Mouse (Mus musculus): ENCODE results near the gene Phf21a.
A peak's percentile ranks its signal among the peaks of the same experiment; 100 is the strongest.
"Not testable (repeated sequence)": the region's sequence is repeated elsewhere in the genome, so short reads cannot be mapped to it uniquely, and the experiment has no call there.

Phf21a gene

DNA sequence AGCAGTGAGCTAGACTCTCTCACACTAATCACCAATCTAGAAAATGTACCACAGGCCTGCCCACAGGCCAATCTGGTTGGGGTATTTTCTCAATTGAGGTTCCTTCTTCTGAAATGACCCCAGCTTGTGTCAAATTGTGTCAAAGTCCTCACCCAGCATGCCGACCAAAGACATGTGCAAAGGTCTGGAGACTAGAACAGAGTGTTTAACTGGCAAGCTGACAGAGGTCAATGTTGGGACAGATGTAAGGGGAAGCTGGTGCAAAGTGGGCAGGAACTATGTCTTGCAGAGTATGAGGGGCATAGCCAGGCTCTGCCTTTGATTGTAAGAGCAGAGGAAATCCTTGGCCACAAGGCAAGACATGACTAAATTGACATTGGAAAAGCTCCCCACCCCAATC, 7.2 kb upstream of the Phf21a start:
- no peak for DNase-seq

DNA sequence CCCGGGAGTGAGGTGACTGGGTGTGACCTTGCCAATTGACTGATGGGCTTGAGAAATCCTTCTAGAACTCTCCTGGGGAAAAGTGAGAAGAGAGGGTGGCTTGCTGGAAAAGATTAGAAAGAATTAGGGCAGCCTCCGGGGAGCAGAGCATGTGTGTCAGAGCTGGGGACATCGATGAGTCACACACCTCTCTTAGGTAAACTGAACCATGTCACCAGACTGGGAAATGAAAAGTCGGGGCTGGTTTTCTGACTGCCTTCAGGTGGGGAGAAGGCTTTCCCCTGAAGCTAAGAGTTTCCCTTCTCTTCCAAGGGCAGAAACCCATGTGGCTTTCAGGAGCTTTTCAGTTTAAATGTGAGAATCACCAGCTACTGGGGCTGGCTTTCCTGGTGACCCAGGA, 5.9 kb upstream of the Phf21a start:
- DNase-seq, result no peak

DNA sequence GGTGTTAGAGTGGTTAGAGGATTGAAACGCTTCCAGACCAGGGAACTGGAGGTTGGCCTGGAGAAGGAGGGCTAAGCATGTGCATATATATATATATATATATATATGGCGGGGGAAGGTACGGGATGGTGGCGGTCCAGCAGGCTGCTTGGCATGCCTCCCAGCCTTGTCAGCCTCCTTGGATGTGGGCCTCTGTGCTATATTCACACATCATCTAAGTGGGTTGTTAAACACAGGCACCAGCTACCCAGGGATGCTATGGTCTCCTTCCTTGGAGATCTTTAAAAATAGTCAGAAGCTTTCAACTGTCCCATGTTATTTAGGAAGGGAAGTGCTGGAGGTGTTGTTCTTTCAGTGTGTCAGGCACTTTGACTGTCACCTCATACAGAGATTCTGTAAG, 3.1 kb upstream of the Phf21a start:
- no peak for DNase-seq

DNA sequence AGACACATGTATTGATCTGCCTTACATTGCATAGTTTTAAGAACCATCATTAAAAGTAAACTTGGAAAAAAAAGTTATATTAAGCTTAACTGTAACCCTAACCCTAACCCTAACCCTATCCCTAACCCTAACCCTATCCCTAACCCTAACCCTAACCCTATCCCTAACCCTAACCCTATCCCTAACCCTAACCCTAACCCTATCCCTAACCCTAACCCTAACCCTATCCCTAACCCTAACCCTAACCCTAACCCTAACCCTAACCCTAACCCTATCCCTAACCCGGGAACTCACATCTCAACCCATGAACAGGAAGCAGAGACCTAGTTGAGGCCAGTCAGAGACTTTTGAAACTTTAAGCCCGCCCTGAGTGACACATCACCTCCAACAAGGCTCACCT, 586 bp downstream of the Phf21a start:
- not testable (repeated sequence) for DNase-seq

DNA sequence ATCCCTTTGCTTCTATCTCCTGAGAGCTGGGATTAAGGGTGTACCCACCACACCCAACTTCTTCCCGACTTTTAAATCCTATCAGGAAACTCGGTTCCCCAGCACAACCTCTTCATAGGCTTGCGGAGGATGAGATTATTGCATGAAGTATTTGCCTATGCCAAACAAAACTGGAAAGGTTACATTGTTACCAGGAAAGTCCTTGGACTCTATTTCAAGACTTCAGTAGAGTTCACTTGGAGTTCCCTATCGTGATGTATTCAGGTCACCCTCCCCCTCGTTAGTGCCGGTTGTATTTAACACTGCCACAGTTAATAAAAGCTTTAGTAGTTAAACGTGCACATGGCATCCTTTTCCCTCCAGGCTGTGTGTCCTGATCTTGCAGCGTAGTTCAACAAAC, 1.2 kb downstream of the Phf21a start:
- no peak for DNase-seq

DNA sequence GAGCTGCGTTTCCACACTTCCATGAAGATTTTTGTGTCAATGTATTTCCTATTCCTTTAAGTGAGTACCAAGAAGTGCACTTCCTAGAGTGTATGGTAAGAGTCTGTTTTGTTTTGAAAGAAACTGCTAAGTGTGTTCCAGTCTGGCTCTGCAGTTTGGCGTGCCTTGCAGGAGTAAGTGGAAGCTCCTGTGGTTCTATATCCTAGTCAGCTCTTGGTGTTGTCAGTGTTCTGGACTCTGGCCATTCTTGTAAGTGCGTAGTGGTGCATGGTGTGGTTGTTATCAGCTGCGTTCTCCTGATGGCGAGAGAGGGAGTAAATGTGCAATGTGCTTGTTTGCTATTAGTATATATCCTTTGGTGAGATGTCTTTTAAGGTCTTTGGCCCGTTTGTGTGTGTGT, 7.9 kb downstream of the Phf21a start:
- DNase-seq, result no peak

DNA sequence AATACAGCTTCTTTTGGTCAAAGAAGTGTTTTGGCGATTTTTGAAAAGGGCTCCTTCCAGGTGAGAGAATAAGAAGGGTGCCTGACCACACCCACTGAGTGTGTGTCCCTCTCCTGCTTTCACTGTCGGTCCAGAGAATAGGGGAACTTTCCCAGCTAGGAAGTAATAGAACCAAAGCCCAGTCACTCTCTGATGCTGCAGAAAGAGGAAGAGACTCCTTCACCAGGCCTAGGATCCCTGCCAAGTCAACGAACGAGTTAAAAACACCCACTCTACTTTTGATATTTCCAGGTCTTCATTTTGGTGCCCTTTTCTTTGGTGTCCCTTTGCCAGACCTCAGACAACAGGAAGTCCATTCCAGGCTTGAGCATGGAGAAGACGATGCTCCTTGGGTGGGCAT, 31.6 kb downstream of the Phf21a start:
- no peak for DNase-seq

DNA sequence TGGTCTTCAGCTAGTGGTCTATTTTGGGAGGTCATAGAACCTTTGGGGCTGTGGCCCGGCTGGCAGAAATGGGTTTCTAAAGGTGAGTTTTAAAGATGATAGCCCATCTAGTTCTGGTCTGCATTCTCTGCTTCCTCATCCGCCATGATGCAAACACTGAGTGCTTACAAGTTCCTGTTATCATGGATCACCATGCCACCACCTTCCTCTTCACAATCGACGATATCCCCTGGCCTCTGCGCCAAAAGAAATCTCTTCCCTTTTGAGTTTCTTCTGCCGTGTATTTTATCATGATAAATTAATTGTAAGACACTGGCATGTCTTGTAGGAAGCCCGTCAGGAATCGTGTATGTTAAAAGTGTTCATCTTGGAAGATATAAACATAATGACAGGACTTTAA, 32.4 kb downstream of the Phf21a start:
- DNase-seq, result no peak

DNA sequence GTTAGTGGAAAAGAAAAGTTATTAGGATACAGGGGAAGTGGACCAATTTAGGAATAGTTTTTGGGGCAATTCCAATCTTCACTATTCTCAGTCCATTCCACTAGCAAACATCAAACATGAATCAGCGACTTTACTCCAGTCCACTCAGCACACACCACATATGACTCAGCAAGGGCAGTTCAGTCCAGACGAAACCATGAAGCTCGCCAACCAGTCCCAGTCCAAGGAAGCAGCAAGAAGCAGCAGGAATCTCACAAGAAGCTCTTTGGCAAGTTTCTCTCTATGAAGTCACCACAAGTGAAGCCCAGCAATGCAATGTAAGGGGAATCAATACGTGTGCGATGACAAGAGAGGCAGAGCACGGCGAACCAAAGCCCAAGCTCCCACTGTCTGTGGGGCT, 37.2 kb downstream of the Phf21a start:
- no peak for DNase-seq

DNA sequence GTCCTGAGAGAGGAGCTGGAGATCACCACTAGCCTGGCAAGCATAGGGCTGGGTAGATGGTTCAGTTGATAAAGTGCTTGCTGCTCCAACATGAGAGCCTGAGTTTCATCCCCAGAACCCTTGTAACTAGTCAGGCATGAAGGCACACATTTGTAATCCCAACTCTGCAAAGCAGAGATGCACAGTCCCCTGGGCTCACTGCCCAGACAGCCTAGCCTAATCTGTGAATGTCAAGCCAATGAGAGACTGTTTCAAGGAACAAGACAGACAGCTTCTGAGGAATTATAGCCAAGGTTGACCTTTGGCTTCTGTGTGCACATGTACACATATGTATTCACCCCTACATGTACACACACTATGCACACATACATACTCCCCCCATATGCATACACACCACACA, 45.8 kb downstream of the Phf21a start:
- no peak for DNase-seq

DNA sequence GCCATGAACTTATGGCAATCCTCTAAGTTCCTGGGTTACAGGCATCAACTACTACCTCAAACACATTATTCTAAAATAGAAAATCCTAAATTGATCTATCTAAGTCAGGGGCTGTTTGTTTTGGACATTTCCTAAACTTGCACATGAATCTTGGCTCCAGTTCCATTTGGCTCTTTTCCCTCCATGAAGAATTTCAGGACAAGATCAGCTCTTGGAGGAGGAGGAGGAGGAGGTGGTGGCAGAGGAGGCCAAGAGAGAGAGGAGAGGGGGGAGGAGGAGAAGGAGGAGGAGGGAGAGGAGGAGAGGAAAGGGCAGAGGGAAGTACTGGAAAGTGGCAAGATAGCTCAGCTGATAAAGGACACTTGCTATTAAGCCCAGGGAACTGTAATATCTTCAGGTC, 46.4 kb downstream of the Phf21a start:
- DNase-seq, result no peak

DNA sequence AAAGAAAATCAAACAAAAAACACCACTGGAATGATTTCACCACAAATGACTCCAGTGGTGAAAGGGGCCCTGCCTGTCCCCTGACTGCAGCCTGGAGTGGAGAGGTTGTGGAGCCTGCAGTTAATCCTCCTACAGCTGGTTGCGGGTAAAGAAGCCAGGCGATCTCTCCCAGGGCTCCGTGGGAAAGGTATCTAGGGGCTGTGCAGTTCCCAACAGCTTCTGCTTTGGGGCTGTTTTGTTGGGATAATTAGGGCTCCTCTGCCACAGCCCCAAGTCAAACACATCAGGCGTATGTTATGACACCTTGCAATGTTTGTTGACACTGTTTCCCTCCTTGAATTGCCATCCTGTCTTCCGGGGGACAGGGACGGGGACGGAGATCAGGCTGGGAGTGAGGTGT, 47.5 kb downstream of the Phf21a start:
- no peak for DNase-seq

DNA sequence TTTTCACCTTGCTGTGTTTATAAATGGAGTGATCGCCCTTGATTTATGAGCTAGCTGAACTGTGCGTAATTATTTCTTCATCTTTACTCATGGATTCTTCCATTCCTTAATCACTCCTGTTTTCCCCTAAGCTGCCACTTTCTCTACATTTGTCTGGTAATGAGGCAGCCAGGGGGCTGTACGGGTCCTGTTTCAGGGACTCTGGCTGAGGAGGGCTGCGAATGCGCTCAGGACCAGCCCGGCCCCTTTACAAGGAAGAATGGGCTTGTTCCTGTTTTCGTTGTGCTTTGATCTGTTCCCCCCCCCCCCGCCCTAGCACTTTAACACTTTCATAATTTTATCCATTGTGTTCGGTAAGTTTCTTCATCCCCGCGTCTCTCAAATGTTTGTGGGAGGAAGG, 48.2 kb downstream of the Phf21a start:
- DNase-seq, result no peak

DNA sequence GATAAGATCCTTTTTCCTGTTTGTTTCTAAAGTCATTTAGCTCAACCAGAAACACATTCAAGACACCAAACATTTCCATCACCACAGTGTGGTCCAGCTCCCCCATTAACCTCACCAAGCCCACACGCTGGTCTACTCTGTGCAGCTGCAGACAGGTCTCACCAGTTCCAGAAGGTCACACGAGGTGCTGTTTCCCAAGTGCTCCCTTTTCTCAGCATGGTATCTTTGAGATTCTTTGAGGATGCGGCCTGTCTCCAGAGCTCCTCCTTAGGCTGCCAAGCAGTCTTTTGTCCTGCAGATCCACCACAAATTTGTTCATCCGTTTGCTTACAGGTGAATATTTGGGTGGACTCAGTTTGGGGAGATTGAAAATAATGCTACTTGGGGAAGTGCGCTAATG, 51.0 kb downstream of the Phf21a start:
- DNase-seq, result no peak

DNA sequence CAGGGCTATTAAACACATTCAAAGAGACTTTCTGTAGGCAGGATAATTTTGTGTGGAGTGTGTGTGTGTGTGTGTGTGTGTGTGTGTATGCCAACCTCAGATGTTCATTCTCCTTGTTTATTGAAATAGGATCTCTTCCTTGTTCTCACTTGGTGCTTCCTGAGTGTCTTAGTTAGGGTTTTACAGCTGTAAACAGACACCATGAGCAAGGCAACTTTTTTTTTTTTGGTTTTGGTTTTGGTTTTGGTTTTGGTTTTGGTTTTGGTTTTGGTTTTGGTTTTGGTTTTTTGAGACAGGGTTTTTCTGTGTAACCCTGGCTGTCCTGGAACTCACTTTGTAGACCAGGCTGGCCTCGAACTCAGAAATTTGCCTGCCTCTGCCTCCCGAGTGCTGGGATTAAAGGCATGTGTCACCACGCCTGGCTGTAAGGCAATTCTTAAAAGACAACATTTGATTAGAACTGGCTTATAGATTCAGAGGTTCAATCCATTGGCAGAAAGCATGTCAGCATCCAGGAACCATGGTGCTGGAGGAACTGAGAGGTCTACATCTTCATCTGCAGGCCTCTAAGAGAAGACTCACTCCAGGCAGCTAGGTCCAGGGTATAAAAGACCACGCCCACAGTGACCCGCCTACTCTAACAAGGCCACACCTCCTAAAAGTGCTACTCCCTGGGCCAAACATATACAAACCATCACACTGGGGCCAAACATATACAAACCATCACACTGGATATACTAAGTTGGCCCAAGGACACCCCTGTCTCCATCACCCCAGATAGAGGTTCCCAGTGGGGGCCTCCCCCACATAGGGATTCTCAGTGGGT, 55.2 kb downstream of the Phf21a start:
- DNase-seq, result peak in 1 of 2 experiments; percentile 10

DNA sequence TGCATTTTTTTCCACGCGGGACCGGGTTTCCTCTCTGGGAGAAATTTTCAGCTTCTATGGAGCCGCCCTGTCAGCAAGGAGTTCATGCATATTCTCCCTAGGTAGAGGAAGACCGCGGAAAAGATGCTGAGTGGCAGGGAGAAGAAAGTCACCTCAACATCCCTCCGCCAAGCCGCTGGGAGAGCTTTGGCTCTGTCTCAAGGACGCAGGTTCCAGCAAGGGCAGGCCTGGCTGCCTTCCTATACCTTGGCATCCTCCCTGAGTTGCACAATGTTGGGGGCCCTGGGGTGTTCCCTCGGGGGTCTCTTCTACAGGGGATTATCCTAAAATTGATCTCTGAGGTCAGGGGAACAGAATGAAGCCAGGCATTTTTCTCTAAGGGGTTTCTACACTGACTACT, 71.4 kb downstream of the Phf21a start:
- DNase-seq, result no peak

DNA sequence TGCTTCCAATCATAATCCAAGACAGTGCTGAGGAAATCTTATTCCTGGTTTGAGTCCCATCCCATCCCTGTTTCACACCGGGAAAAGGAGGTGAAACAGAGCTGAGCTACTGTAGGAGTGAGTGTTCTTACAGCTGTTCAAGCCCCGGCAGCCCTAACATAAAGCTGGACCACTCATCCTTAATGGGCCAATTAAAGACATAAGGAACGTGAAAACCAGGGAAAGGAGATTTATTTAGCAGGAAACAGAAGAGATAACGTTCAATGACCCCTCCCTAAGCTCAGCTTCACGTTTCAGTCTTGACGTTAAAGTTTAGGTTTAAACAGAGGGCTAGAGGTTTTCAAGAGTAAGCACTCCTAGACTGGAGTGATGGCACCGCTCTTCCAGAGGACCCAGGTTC, 74.0 kb downstream of the Phf21a start:
- no peak for DNase-seq

DNA sequence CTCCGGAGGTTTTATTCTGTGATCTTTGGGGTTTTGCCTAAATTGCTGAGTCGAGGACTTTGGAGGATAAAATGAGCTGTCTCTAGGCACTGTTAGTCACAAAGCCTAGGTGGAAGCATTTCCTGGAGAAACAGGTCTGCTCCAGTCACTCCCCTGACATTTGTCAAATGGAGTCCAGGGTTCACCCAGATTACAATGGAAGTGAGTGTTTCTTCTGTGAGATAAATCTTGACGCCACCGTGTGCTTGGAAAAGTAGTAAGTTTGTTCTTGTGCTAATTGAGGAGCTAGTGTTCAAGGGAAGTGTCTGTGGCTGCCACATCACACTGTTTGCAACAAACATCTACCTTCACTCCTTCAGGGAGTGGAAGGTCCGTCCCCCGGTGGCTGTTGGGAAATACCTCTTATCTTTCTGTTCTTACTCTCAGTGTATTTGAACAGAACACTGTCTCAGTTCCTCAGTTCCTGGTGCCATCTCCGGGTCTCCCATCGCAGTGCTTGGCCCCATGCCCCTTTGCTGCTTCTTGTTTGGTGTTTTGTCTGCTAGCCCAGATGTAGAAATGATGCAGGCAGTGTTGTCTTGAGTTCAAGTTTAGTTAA, 78.2 kb downstream of the Phf21a start:
- no peak for DNase-seq

DNA sequence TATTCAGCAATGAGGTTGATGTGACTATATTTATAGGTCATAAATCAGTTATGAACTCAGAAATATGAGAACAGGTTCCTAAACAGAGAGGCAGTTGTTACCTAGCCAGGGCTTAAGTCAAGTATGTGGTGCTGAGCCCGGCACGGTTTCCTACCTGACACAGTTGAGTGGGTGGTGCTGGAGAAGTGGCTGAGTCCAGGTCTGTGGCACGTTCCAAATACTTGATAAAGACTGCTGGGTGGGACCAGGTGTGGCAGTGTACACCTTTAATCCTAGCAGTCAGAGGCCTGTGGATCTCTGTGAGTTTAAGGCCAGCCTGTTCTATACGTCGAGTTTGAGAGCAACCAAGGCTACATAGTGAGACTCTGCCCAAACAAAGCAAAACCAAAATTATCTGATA, 79.4 kb downstream of the Phf21a start:
- no peak for DNase-seq

DNA sequence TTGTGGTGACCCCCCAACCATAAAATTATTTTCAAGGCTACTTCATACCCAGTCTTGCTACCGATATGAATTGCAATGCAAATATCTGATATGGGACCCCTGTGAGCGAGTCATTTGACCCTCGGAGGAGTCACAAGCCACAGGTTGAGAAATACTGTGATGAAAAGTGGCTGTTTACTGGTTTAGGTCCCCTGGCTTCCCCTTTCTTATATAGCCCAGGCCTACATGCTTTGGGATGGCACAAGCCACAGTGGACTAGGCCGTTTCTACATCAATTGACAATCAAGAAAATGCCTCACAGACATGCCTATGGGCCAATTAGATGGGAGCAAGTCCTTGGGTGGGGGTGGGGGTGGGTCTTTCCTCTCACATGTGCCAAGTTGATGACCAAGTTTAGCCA, 80.3 kb downstream of the Phf21a start:
- DNase-seq, result no peak

DNA sequence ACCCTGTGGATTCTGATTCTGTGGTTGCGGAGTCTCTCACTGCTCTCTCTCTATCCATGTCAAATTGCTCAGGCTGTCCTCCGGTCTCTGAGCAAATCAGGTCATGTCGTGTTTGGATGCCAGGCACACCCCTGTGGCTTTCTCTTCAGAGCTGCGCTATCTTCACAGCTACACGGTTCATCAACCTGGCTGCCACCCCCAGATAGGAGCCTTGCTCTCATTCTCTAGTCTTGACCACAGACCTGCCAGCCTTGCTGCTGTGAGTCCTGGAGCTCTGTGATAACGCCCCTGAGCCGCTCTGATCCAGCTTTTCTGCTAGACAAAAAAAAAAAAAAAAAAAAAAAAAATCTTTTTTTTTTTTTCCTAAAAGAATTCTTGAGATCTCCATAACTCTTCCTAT, 81.3 kb downstream of the Phf21a start:
- DNase-seq, result no peak

DNA sequence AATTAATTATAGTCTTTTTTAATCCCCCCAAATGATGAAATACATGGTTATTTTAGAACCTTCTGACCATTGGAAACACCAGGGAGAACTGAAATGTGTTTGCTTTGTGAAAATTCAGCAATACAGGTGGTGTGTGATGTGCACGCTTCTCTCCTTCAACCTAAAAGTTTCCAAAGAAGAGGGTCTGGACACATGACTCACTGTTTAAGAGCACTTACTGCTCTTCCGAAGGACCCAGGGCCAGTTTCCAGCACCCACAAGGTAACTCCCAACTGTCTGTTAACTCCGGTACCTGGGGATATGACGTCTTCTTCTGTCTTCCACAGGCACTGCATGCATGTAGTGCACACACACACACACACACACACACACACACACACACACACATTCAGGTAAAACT, 82.1 kb downstream of the Phf21a start:
- no peak for DNase-seq

DNA sequence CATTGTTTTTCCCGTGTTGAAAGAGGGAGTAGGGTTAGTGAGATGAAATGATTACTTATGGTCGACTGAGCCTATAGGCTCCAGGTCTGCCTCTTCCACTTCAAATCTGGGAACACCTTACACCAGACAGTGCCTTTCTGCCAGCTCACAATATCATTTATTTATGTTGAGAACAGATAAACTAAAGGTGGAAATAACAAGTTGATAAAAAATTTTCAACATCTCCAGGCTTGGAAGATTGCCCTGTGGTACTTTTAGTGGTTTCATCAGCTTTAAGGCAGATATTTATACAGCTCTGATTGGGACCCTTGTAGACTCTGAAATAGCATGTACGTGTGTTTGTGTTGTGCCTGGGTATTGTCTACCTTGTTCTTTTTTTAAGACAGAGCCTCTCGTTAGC, 83.4 kb downstream of the Phf21a start:
- no peak for DNase-seq

DNA sequence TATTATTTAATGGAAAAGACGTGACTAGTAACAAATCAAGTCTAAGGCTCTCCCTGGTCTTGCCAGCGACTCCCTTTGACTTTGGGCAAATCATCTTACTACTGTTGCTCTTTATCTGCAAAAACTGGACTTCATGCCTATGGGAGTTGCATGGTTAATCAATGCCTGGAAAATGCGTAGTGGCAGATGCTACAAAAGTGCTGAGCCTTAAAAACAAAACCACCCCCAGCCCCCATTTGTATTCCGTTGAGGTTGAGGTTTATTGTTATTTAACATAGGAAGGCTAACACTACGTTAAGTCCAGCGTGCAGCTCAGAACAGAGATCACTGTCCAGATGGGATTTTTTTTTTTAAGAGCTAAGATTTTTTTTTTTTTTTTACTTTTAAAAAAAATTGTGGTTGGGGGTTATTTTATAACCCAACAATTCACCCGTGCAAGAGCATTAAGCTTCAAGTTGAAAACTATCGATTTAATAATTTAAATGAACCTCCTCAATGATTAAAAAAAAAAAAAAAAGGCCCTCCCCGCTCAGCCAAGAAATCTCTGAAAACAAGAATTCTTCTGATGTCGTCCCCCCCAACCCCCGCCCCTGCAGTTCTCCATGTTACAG, 89.3 kb downstream of the Phf21a start:
- DNase-seq, result no peak

Data from B cell, adult 2 months (primary cell).